Mouse (Mus musculus): ENCODE data around the gene Serpinf1. TPM values are rescaled to one million over a fixed set of nuclear protein-coding genes. Genes with fewer than 3 reads are reported as not detected.
A peak's percentile ranks its signal among the peaks of the same experiment; 100 is the strongest.

Gene Serpinf1
- polyA plus RNA-seq (2015; fragmentation: Nextera tagmentation; extraction: Ambion mirVana): 32.4 and 38.7 TPM in 2 replicates

DNA sequence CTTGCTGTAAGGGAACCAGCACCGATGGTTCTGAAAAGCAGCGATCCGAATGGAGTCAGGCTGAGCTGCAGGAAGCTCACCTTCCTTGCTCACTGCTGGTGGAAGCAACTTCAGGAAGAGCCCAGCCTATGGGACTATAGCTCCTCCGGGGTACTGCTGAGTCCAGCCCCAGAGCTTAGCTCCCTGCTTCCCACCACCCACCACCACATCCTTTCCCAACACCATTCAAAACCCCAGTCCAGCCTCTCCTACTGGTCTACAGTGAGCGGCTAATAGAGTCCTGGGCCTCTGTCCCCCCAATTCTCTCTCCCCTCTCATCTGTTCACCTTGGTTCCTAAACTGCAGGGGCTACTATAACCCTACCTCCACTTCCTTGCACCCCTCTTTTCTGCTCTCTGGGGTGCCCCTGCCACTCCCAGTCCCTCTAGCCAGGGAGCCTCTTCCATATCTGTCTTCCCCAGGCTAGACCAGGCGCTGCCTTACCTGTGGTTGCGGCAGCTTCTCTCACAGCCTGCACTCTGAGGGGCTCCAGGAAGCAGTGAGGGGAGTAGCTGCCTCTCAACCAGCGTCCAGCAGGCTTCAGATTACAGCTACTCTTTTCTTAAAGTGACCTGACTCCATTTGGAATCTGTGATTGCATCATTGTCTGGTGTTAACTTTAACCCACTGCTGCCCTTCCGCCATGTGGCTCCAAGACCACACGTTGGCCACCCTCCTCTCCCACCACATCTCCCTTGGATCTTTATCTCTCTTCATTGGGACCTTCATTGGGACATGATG, at the start of gene Serpinf1:
Gene Serpinf1 (minus strand): TSS at position 689 of the 780 bp plus-strand sequence.
- WGBS: 42% methylated on average over 10 of the region's 10 CpGs
- Histone ChIP-seq H3K36me3 (ENCODE audit: control insufficient read depth, insufficient read depth, low read length) (no peaks in the 10 kb centered on the region), H3K4me2 (ENCODE audit: low read depth, low read length) (peak within 1 kb of the TSS; percentile 39), H3K27ac (ENCODE audit: low read length) (no peak within 1 kb of the TSS), H3K9me3 (ENCODE audit: control insufficient read depth, low read length) (no peaks in the 10 kb centered on the region), H3K4me1 (ENCODE audit: control insufficient read depth, insufficient read depth, low read length) (peaks cover 3% of the 10 kb centered on the region; the same call in 1 of the 2 replicates), H3K4me3 (ENCODE audit: low read length) (peak within 1 kb of the TSS; percentile 36), H3K27me3 (replicated peaks; ENCODE audit: control insufficient read depth, insufficient read depth, low read length) (no peaks in the 10 kb centered on the region), H3K9ac (ENCODE audit: low read depth, low read length) (peak within 1 kb of the TSS; percentile 59)
- 0 out of 2 replicates have a peak, but pooled peaks have one; percentile 8 for ATAC-seq

DNA sequence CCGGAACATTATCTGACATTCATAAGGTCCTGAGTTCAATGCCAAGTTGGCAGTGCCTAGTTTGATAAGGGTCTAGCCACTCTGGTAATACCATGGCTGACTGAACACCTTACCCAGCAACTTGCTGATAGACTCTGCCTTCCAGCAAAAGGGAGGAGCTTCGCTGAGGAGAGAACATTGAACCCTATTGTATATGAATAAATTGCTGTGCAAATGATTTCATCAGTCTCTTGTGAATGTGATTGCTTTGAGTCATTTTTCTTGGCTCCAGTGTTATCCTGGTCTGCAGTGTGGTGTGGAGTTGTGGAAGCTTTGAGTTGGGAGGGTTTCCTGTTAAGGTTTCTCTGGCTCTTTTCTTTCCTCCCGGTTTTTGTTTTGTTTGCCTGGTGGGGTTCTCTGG, 48.2 kb upstream of the Serpinf1 start:
- H3K36me3 ChIP-seq (ENCODE audit: control insufficient read depth, insufficient read depth, low read length): no peaks in the 10 kb centered on the region
- H3K9ac ChIP-seq (ENCODE audit: low read depth, low read length): no peak overlapping the region
- H3K27ac ChIP-seq (ENCODE audit: low read length): 0 out of 2 replicates have a peak overlapping the region, but pooled peaks have one; percentile 14
- H3K4me1 ChIP-seq (ENCODE audit: control insufficient read depth, insufficient read depth, low read length): peaks cover 12% of the 10 kb centered on the region
- WGBS: 66% methylated on average over 3 of the region's 3 CpGs
- no peak overlapping the region for H3K4me3 ChIP-seq (ENCODE audit: low read length)
- H3K9me3 ChIP-seq (ENCODE audit: control insufficient read depth, low read length): no peaks in the 10 kb centered on the region
- H3K27me3 ChIP-seq (replicated peaks; ENCODE audit: control insufficient read depth, insufficient read depth, low read length): no peaks in the 10 kb centered on the region
- ATAC-seq: peak; percentile 41; the same call in 1 of the 2 replicates
- H3K4me2 ChIP-seq (ENCODE audit: low read depth, low read length): no peak overlapping the region

GRCm38 (mm10) chr11:75469261-75469660, 46.8 kb upstream of the Serpinf1 start:
- H3K4me3 ChIP-seq (ENCODE audit: low read length): no peak overlapping the region
- H3K27ac ChIP-seq (ENCODE audit: low read length): no peak overlapping the region
- H3K36me3 ChIP-seq (ENCODE audit: control insufficient read depth, insufficient read depth, low read length): peaks cover 3% of the 10 kb centered on the region; the same call in 1 of the 2 replicates
- WGBS: 90% methylated on average over 4 of the region's 4 CpGs
- H3K27me3 ChIP-seq (replicated peaks; ENCODE audit: control insufficient read depth, insufficient read depth, low read length): no peaks in the 10 kb centered on the region
- H3K4me1 ChIP-seq (ENCODE audit: control insufficient read depth, insufficient read depth, low read length): peaks cover 12% of the 10 kb centered on the region
- no peak overlapping the region for H3K4me2 ChIP-seq (ENCODE audit: low read depth, low read length)
- no peak; the same call in 1 of the 2 replicates for ATAC-seq
- no peaks in the 10 kb centered on the region for H3K9me3 ChIP-seq (ENCODE audit: control insufficient read depth, low read length)
- no peak overlapping the region for H3K9ac ChIP-seq (ENCODE audit: low read depth, low read length)

- H3K27ac ChIP-seq (ENCODE audit: low read length): no peak overlapping the region
- peak overlapping the region; percentile 75 for H3K9ac ChIP-seq (ENCODE audit: low read depth, low read length)
- WGBS: 62% methylated on average over 7 of the region's 7 CpGs
- peaks cover 16% of the 10 kb centered on the region for H3K4me1 ChIP-seq (ENCODE audit: control insufficient read depth, insufficient read depth, low read length)
- ATAC-seq: no peak
- H3K27me3 ChIP-seq (replicated peaks; ENCODE audit: control insufficient read depth, insufficient read depth, low read length): no peaks in the 10 kb centered on the region
- peak overlapping the region; percentile 56 for H3K4me3 ChIP-seq (ENCODE audit: low read length)
- H3K36me3 ChIP-seq (ENCODE audit: control insufficient read depth, insufficient read depth, low read length): peaks cover 3% of the 10 kb centered on the region; the same call in 1 of the 2 replicates
- peak overlapping the region; percentile 89 for H3K4me2 ChIP-seq (ENCODE audit: low read depth, low read length)
- no peaks in the 10 kb centered on the region for H3K9me3 ChIP-seq (ENCODE audit: control insufficient read depth, low read length)
Observed at GRCm38 (mm10) chr11:75468410-75468809, 45.9 kb upstream of the Serpinf1 start.

GRCm38 (mm10) chr11:75467512-75468215, 45.2 kb upstream of the Serpinf1 start:
- Histone ChIP-seq H3K27me3 (replicated peaks; ENCODE audit: control insufficient read depth, insufficient read depth, low read length) (no peaks in the 10 kb centered on the region), H3K4me2 (ENCODE audit: low read depth, low read length) (peak overlapping the region; percentile 89), H3K4me3 (ENCODE audit: low read length) (peak overlapping the region; percentile 56), H3K9ac (ENCODE audit: low read depth, low read length) (peak overlapping the region; percentile 75), H3K27ac (ENCODE audit: low read length) (0 out of 2 replicates have a peak overlapping the region, but pooled peaks have one; percentile 16), H3K36me3 (ENCODE audit: control insufficient read depth, insufficient read depth, low read length) (peaks cover 3% of the 10 kb centered on the region; the same call in 1 of the 2 replicates), H3K4me1 (ENCODE audit: control insufficient read depth, insufficient read depth, low read length) (peaks cover 23% of the 10 kb centered on the region), H3K9me3 (ENCODE audit: control insufficient read depth, low read length) (no peaks in the 10 kb centered on the region)
- WGBS: 16% methylated on average over 19 of the region's 19 CpGs
- ATAC-seq: peak; percentile 81

DNA sequence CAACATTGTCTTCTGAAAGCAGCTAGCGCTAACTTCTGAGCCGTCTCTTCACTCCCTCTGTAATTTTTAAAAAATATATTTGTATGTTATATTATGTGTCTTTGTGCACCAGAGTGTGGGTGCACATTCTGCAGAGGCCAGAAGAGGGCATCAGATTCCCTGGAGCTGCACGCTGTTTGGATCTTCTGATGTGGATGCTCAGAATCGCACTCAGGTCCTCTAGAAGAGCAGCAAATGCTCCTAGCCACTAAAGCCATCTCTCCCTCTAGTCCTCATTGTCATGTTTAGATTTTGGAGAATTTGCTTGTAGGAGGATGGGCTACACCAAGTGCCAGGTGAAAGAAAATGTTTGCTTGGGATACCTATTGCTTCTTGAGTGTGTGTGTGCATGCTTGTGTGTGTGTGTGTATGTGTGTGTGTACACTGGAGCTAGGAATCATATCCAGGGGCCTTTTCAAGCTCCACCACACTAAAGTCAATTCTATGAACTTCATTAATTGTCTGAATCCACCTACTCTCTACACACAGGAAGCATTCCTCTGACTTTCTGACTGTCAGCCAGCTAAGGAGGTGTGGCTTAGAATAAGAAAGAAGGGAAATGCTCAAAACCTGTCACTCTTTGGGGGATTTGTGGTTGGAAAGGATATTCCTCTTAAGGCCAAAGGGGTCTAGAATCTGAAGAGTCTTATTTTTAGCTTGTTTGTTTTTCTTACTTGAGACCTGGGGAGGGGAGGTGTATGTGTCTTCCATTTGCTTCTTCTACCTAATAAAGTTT, 44.4 kb upstream of the Serpinf1 start:
- ATAC-seq: no peak
- no peak overlapping the region for H3K27ac ChIP-seq (ENCODE audit: low read length)
- no peak overlapping the region for H3K4me3 ChIP-seq (ENCODE audit: low read length)
- H3K4me1 ChIP-seq (ENCODE audit: control insufficient read depth, insufficient read depth, low read length): peaks cover 29% of the 10 kb centered on the region
- WGBS: 97% methylated on average over 4 of the region's 4 CpGs
- H3K27me3 ChIP-seq (replicated peaks; ENCODE audit: control insufficient read depth, insufficient read depth, low read length): no peaks in the 10 kb centered on the region
- no peaks in the 10 kb centered on the region for H3K9me3 ChIP-seq (ENCODE audit: control insufficient read depth, low read length)
- peaks cover 3% of the 10 kb centered on the region; the same call in 1 of the 2 replicates for H3K36me3 ChIP-seq (ENCODE audit: control insufficient read depth, insufficient read depth, low read length)
- no peak overlapping the region for H3K4me2 ChIP-seq (ENCODE audit: low read depth, low read length)
- H3K9ac ChIP-seq (ENCODE audit: low read depth, low read length): no peak overlapping the region

DNA sequence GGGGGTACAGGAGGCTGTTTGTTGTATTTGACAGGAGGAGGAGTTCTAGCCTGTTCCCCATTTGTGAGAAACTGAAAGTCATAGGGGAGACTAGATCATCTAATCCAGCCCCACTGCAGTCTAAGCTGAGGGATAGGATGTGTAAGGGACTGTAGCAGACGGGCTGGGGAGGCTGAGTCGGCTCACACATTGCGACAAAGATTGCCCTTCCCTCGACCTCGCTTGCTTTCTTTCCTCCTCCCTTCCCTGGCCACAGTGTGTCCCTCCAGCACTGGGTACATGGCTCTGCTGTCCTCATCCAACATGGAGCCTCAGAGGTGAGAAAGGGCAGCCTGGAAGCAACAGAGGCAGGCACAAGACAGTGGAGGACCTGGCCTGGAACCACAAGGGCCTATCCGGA, 42.5 kb upstream of the Serpinf1 start:
- H3K9me3 ChIP-seq (ENCODE audit: control insufficient read depth, low read length): no peaks in the 10 kb centered on the region
- no peak overlapping the region for H3K4me3 ChIP-seq (ENCODE audit: low read length)
- H3K36me3 ChIP-seq (ENCODE audit: control insufficient read depth, insufficient read depth, low read length): peaks cover 3% of the 10 kb centered on the region; the same call in 1 of the 2 replicates
- ATAC-seq: no peak
- WGBS: 87% methylated on average over 6 of the region's 6 CpGs
- H3K4me1 ChIP-seq (ENCODE audit: control insufficient read depth, insufficient read depth, low read length): peaks cover 31% of the 10 kb centered on the region
- H3K9ac ChIP-seq (ENCODE audit: low read depth, low read length): no peak overlapping the region
- H3K27ac ChIP-seq (ENCODE audit: low read length): no peak overlapping the region
- no peak overlapping the region for H3K4me2 ChIP-seq (ENCODE audit: low read depth, low read length)
- H3K27me3 ChIP-seq (replicated peaks; ENCODE audit: control insufficient read depth, insufficient read depth, low read length): no peaks in the 10 kb centered on the region

DNA sequence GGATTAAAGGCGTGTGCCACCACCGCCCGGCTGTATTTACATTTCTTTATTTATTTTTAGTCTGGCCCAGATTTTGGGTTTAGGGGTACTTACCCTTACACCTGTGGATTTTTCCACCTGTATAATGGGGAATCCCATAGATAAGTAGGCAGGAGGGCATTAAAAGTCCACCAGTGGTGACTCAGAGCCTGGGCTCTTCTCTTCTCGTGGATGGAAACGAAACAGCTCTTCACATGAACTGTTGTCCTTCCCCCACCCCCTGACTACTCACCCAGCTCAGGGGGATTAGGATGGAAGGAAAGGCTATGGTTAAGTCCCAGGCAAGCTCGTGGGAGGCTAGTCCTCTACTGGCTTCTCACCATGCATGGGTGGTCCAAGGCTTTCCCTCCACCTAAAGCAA, 41.9 kb upstream of the Serpinf1 start:
- peaks cover 36% of the 10 kb centered on the region for H3K4me1 ChIP-seq (ENCODE audit: control insufficient read depth, insufficient read depth, low read length)
- H3K36me3 ChIP-seq (ENCODE audit: control insufficient read depth, insufficient read depth, low read length): peaks cover 3% of the 10 kb centered on the region; the same call in 1 of the 2 replicates
- no peaks in the 10 kb centered on the region for H3K9me3 ChIP-seq (ENCODE audit: control insufficient read depth, low read length)
- no peak overlapping the region for H3K27ac ChIP-seq (ENCODE audit: low read length)
- ATAC-seq: no peak
- no peak overlapping the region for H3K4me2 ChIP-seq (ENCODE audit: low read depth, low read length)
- 88% methylated on average over 6 of the region's 6 CpGs for WGBS
- H3K27me3 ChIP-seq (replicated peaks; ENCODE audit: control insufficient read depth, insufficient read depth, low read length): no peaks in the 10 kb centered on the region
- H3K4me3 ChIP-seq (ENCODE audit: low read length): no peak overlapping the region
- no peak overlapping the region for H3K9ac ChIP-seq (ENCODE audit: low read depth, low read length)

Data from intestine, embryonic 16.5 days (tissue).